Mouse (Mus musculus) layer of hippocampus, adult 8-10 months (tissue): ENCODE results near the gene Dgkq. TPM values are rescaled to one million over a fixed set of nuclear protein-coding genes. Genes with fewer than 3 reads are reported as not detected.
"Not testable (repeated sequence)": the region's sequence is repeated elsewhere in the genome, so short reads cannot be mapped to it uniquely, and the experiment has no call there.

ENCODE experiments used
- DNase-seq, 2 experiments: peaks; one replicate each; pipeline ENCODE4 v3.0.0; 2022; ENCODE audit warnings: low spot score in 2 of 2
- total RNA-seq, 4 experiments: library from RNA; stranded (reverse); gene quantifications; 2 replicates each; pipeline ENCODE4 v1.2.4; 2022

Gene Dgkq
- total RNA-seq, 4 experiments from 2014 or later = 52.6 to 61.4 (median 58.7) TPM

DNA sequence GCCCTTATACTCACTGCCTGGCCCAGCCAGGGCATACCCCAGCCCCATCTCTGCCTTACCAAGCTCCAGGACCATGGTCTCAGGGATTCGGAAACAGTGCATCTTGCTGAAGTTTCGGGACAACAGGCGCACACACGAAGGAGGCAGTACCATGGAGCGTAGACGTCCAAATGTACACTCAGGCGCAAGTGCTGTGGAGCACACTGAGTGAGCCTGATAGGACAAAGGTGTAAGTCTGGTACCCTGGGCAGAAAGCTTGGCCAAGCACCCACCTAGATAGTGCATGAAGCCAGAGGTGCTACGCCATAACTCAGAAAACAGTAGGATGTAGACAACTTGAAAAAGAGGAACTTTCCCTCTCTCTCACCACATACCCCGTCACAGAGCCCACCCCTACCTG lies 14.1 kb downstream of the Dgkq start:
- DNase-seq = no peak

DNA sequence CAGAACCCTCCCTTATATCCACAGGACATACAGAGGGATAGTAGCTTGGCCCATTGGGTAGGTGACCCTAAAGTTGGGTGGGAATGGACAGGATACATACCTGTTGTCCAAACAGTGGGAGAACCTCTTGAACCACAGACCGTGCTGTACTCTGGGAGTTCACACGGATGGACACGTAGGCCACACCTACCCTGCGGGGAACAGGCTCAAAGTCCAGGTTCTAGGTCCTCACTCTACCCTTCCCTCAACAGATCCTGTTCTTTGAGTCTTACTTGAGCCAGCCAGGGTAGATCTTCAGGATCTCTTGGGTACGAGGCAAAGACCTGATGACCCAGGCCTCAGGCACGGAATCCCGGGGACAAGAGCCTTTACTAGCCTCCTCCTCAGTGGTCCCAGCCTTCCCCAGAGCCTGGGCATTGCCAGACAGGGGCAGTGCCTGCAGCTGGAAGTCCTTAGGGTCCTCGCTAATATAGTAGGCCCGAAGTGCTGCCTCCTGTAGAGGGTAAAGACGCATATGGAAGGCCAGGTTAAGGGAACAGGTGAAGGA lies 15.0 kb downstream of the Dgkq start:
- no peak for DNase-seq

DNA sequence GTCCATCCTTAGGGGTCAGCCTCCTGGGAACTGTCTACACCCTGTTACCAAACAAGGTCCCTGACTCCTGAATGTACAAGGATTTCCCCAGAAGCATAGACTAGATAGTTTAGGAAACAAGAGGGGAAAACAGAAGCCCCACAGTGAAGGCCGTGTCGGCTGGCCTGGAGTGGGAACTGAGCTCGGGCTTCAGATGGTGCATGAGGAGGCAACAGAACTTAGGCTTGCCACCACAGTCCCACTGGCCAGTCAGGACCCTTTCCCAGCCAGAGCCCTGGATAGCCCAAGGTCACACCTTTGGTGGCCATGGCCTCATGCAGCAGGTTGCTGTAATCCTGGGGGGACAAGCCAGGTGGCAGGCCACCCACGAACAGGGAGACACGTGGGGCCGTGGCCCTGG lies 16.1 kb downstream of the Dgkq start:
- DNase-seq = no peak

DNA sequence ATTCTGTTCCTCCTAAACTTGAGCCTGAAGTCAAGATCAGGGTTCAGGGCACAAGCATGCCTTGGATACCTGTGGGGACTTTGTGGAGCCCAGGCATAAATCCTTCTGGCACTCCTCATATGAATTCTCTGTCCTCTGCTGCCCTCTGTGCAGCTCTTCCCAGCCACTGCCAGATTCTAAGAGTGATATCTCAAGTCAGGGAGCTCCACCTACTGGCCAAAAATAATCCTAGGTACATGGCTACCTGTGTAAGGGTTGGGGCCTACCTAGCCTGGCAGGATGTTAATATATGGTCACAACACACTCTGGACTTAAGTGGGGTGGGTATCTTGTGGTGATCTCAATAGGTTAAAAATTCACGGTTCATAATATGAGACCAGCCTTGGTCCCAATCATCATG lies 17.6 kb downstream of the Dgkq start:
- DNase-seq = no peak

DNA sequence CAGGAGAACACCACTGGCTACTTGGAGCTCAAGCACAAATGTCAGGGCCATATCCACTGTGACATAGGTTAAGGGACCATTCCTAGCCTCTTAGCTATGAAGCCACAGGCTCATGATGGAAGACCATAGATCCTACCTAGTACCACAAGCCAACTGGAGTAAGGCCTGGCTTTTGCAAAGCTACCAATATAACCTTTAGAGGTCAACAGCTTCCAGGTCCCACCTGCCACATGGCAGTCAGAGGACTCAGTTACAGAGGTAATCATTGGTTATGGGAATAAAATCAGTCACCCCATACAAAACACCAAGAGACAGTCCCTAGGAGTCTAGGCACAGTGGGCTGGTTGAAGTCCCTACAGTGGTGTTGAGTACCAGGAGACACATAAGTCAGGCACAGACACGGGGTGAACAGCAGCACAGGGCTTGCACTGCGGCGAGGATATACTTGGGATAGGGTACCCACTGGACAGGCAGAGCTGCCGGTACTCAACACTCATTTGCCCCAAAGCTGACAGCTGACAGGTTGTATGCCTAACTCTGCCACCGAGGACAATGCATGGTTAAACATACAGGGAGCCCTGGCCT lies 18.2 kb downstream of the Dgkq start:
- DNase-seq = no peak

DNA sequence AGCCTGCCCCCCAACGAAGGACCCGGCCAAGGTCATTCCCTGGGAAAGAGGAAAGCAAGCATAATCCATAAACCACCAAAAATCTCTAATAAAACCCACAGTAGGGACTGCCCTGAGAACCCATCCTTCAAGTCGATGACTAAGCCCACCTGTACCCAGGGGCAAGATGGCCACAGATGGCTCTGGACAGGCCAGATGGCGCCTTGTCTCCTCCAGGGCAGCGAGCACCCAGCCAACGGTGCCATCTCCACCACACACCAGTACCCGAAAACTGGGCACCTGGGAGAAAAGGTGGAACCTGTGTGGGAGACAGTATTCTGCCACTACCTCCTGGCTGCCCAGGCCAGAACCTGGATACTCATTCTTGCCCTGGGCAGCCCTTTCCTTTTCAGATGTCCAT lies 19.1 kb downstream of the Dgkq start:
- no peak for DNase-seq

DNA sequence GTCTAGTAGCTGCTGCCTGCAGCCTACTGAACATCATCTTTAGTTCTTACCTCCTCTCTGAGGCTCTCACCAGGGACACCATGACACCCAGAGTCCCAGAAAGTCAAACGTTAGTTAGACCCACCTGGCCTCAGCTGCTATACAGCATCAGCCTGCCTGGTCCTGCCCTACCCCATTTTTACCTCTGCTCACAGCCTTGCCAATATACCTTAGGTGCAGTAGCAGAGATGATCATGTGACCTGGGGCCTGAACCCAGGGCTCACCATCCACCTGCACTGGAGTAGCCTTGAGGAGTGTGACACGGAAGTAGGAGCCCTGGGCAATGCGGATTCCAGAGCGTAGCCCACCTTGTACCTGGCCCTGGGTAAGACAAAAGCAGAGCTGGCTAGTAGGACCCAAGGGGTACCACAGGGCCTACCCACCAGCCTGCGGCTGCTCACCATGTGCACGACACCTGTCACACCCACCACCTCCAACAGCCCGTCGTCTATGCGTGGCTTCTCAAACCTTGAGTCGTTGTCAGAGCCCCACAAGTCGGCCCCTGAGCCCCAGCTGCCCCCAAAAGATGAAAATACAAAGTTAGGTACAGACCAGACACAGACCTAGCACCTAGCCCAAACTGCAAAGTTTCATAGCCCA lies 20.4 kb downstream of the Dgkq start:
- no peak for DNase-seq

DNA sequence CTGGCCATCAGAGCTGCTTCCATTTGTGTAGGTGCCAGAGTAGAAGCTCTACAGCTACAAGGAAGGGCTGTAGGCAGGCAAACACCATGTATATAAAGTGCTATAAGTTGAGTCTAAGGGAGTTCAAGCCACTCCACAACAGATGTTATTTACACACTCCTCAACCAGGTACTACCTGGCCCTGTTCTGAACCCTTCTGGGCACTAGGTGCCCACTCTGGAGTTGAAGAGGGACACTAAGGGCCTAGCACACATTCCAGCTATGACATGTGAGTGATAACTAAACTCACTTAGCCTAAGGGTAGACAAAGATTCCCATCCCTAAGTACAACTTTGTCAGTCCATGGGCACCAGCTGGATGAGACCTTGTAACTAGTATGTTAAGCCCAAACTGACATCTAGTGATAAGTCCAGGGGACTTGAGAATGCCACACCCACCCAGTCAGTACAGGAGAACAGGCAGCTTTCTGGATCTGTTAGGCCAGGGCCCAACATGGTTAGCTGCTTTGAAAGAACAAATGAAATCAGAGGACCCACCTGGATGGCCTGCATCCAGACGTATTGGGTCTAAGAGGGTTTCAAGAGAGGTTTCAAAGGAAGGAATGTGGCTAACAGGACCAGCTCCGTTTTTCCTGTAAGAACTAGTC lies 21.5 kb downstream of the Dgkq start:
- no peak for DNase-seq

DNA sequence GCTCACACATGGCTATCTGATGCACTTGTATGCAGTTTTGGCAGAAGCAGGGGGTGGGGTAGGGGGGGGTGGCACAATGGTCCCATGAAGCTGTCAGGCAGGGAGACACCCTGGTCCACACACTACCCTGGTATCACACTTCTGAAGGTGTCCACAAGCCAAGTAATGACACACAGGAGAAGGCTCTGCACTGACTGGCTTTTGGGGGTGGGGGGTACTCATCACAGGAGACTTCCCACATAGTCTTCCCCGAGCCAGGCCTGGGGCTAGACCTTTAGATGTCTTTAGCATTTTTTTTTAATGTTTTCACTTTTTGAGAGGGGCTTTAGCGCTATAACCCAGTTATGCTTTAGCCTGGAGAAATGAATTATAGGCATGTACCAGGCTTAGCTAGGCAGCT lies 22.2 kb downstream of the Dgkq start:
- DNase-seq = no peak

DNA sequence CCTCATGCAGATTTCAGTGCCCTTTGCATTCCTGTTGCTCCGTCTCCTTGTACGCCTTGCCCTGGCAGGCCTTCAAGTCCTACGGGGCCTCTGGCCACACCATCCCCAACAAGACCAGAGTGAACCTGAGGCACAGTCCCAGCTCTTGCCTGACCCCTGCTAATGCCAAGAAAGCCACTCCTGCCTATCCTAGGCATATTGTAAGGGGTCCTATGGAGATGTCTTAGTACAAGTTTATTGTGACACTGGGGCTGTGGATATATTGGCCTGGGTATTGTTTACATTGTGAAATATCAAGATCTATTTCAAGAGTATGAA lies 23.2 kb downstream of the Dgkq start:
- DNase-seq = no peak

DNA sequence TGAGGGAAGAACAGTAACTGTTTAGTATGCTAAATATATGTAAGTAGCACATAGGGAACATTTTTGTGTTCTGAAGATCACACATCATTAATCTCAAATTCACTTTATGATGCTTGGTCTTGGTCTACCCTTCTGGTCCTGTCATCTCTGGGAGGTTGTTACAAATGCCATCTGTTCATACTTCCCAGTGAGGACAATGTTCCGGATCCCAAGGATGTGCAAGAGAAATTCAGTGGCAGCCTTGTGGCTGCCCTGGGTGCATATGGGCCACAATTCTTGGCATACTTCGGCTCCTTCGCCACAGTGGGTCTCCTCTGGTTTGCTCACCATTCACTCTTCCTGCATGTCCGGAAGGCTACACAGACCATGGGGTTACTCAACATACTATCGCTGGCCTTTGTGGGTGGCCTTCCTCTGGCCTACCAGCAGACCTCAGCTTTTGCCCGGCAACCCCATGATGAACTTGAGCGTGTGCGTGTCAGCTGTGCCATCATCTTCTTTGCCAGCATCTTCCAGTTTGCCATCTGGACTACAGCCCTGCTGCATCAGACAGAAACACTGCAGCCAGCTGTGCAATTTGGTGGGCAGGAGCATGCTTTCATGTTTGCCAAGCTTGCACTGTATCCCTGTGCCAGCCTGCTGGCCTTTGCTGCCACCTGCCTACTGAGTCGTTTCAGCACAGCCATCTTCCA lies 23.7 kb downstream of the Dgkq start:
- DNase-seq = no peak

DNA sequence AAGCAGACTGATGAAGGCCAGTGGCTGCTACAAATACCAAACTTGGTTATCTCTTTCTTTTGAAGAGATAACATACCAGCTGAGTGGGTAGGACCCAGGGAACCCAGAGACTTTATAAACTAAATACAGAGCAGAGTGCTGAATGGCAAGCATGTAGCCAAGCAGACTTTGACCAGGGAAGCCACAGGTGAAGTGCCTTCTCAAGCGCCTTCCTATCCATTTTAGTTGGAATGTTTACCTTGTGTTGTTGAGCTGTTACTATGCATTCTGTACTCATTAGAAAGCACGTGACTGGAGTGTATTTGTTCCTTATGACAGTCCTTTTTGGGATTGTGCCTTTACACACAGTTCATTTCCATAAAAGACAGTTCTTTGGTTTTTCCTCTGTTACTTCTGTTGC lies 25.8 kb downstream of the Dgkq start:
- DNase-seq = no peak

DNA sequence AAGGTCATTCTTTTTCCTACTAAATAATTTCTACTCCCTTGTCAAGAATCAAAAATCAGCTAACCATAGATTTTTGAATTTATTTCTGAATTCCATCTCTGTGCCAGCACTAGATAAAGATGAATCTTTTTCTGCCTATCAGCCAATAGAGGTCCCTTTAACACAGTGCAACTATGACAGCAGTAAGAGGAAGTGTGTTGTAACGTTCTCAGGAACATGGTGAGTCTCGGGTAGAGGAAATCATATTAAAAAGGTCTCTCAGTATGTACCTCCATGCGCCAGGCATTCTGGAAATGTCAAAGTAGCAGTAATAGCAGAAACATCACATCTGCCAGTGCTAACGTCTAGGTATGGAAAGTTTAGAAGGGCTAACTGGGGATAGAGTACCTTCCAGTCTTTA lies 33.3 kb downstream of the Dgkq start:
- no peak for DNase-seq

DNA sequence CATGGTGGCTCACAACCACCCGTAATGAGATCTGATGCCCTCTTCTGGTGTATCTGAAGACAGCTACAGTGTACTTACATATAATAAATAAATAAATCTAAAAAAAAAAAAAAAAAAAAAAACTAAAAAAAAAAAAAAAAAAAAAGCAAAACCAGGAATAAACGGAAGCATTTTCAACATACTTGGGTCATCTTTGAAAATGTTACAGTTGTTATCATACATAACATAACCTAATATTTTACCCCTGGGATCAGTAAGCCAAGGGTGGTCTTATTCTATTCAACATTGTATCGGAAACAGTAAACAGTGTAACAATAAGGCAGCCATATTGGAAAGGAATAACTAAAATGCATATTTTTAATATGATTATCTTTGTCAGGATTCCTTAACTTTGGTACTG lies 35.4 kb downstream of the Dgkq start:
- not testable (repeated sequence) for DNase-seq

DNA sequence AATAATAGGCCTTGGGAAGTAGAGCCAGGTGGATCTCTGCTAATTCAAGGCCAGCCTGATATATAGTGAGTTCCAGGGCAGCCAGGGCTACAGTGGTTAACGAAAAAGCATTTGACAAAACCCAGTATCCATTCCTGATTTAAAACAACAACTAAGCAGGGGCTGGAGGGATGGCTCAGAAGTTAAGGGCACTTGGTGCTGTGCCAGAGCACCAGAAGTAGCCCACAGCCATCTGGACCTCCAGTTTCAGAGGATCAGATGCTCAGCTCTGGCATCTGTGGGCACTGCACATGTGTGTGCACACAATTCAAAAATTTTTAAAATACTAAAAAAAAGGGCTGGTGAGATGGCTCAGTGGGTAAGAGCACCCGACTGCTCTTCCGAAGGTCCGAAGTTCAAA lies 35.8 kb downstream of the Dgkq start:
- no peak for DNase-seq

DNA sequence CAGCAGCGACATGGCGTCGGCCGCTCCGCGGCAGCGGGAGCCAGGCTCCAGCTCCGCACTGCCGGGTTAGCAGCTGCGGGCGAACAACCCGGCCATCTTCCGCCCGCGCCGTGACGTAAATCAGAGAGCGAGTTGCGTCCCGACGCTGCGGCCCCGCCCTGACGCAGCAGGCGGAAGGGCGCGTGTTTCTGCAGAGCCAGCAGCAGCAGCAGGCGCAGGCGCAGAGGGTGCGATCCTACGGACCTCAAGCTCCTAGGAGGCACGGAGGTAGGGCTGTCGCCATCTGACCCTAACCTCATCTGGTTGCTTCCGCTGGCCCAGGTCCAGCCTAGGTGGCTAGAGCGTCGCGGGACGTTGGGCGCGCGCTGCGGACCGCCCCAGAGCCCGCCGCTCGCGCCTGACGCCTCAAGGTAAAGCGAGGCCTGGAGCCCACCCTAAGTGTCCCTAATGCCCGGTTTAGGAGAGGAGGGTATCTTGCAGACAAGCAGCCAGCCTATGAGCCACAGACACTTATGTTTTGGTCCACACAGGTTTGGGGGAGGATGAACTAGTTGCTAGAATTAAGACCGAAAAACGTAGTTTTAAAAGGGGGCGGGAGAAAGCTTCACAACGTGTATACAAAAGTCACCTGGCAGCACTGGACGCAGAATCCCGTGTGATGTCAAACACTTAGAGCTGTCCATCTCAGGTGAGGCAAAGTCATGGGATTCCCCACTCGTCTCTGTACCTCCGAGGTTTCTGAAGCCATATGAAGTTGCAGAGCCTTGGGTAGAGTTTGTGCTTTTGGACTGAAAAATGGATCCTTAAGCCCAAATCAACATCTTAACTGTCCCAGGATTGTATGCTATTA lies 39.6 kb downstream of the Dgkq start, which contains the start of the genes Gak and Tmem175:
Gene Gak (minus strand): TSS at position 122 of the 850 bp plus-strand sequence.
Gene Tmem175 (plus strand): TSS at position 137 of the 850 bp plus-strand sequence.
- peak; percentile 87 to 90 for DNase-seq

DNA sequence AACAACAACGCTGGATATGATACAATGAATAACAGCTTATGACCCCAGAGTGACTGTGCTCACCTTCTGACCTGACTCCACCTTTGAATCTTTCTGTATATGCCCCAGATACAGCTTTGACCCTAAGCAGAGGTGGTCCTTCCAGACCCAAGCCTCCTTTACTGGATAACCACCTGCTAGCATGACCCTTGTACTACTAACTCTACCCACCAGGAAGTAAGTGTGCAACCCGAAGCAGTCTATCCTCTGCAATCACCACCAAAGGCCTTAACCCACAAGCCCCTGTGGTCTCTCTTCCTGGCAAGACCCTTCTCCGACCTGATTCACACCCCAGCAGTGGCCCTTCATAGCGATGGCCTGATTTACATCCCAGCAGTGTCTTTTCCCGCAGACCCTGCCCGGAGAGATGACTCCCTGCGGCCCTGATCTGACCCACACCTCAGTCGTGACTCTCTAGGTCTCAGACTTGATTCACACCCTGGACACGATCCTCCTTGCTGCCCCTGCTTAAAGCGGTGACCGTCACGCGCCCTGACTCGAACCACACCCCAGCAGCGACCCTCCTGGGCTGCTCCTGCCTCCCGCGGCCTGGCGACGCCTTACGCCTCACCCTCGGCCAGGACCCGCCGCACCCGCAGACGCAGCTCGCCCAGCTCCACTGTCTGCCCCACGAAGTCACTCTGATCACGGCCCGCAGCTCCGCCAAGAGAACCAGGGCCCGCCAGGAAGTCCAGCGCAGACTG lies 40.4 kb downstream of the Dgkq start:
- DNase-seq = no peak

DNA sequence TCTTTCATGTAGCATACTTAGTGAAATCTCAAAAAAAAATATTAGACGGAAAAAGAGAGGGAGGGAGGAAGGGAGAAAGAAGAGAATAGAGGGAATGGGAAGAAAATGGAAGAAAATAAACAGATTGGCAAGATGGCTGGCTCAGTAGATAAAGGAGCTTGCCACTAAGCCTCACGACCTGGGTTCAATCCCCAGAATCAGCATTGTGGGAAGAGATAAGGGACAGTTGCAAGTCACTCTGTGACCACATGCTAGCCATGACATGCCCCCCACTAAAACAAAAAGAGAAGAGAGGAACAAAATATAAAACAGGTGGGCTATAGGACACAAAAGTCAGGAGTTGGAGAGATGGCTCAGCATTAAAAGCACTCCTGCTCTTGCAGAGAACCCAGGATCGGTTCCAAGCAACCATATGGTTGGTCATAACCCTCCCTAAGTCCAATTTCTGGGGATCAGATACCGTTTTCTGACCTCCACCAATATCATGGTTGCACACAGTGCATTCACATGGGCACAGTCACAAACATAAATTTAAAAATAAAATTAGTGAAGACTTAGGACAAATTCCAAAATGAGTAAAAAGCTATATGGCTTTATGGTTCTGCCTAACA lies 43.3 kb downstream of the Dgkq start:
- no peak for DNase-seq

DNA sequence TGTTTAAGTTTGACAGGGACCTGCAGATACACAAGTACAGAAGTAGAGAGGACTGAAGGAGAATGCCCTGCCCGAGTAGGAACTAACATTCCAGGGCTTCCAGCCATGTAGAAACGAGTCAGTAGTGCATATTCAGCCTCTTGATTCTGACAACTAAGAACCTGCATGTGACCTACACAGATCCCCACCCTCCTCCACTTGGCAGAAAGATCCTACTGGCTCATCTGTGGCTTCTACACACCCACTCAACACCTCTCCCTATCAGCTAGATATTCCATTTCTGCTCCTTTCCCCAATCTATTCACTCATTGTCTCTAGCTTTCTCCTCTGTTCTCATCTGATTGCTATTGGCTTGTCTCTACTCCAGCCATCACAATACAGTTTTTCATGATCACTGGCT lies 47.6 kb downstream of the Dgkq start:
- no peak for DNase-seq

DNA sequence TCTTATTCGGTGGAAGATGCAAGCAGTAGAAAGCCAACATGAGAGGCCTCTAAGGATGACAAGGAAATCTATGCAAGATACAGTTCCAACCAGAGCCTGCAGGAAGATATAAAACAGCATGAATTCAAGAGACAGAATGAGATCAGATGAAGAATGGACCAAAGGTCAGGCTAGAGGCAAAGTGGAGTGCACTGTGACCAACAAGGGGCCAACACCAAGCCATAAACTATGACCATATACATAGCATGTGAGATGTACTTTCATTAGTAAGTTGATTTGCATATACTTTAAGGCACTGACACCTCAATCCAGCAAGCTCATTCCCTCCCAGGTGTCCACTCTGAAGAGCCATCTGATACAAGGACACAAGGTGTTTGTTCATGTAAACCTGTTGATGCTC lies 59.0 kb downstream of the Dgkq start:
- no peak for DNase-seq
